Mouse (Mus musculus) neural tube, embryonic 15.5 days (tissue): ENCODE data around the gene Ly6g6e. TPM values are rescaled to one million over a fixed set of nuclear protein-coding genes. Genes with fewer than 3 reads are reported as not detected.

ENCODE experiments used
- ATAC-seq: fragments of 200-750 bp; cut with Nextera tagmentation; 2 replicates; pipeline ENCODE4 v1.8.0; 2017; ENCODE audit warnings: mild to moderate bottlenecking, moderate TSS enrichment, moderate library complexity; ENCODE audit not compliant: low FRiP score
- H3K27ac ChIP-seq: fragments of 300-500 bp; sonication (generic); replicated peaks from 2 replicates; pipeline ENCODE4 v1.5.1; 2015; ENCODE audit warnings: mild to moderate bottlenecking, inconsistent platforms
- H3K27me3 ChIP-seq: fragments of 300-500 bp; sonication (generic); replicated peaks from 2 replicates; pipeline ENCODE4 v1.6.1; 2015; ENCODE audit warnings: inconsistent platforms
- H3K36me3 ChIP-seq: fragments of 300-500 bp; sonication (generic); 2 replicates; pipeline ENCODE4 v1.6.1; 2015; ENCODE audit warnings: inconsistent platforms
- H3K4me1 ChIP-seq: fragments of 300-500 bp; sonication (generic); 2 replicates; pipeline ENCODE4 v1.6.1; 2015; ENCODE audit warnings: inconsistent platforms
- H3K4me2 ChIP-seq: fragments of 300-500 bp; sonication (generic); 2 replicates; pipeline ENCODE4 v1.6.1; 2015; ENCODE audit warnings: inconsistent platforms, mild to moderate bottlenecking, moderate library complexity
- H3K4me3 ChIP-seq: fragments of 300-500 bp; sonication (generic); replicated peaks from 2 replicates; pipeline ENCODE4 v1.5.1; 2015; ENCODE audit warnings: mild to moderate bottlenecking, inconsistent platforms
- H3K9ac ChIP-seq: fragments of 300-500 bp; sonication (generic); replicated peaks from 2 replicates; pipeline ENCODE4 v1.6.1; 2015; ENCODE audit warnings: mild to moderate bottlenecking, inconsistent platforms
- H3K9me3 ChIP-seq: fragments of 300-500 bp; sonication (generic); replicated peaks from 2 replicates; pipeline ENCODE4 v1.6.1; 2016; ENCODE audit warnings: inconsistent platforms
- WGBS: fragments of 180-500 bp; shearing (Covaris S2); methylation state at CpG from one replicate; pipeline ENCODE4 v1.1.7; 2015; ENCODE audit warnings: mixed read lengths; 5-methylcytosine and 5-hydroxymethylcytosine counted together
- polyA plus RNA-seq: library from polyadenylated mRNA; unstranded; fragments of >200 nt; fragmentation: Nextera tagmentation; extraction: Ambion mirVana; gene quantifications from 2 replicates; pipeline ENCODE4 v1.2.1, GENCODE M21; 2015

The Ly6g6e gene
- polyA plus RNA-seq, 1 experiment from 2014 or later = 0.65 TPM

GRCm38 (mm10) chr17:35064378-35064877, 12.3 kb upstream of the Ly6g6e start:
- Histone ChIP-seq H3K9ac (no peak overlapping the region), H3K4me3 (no peak overlapping the region), H3K27me3 (peaks cover 45% of the 10 kb centered on the region), H3K36me3 (peaks cover 16% of the 10 kb centered on the region), H3K4me1 (peaks cover 34% of the 10 kb centered on the region), H3K27ac (no peak overlapping the region), H3K9me3 (no peaks in the 10 kb centered on the region), H3K4me2 (peak overlapping the region; percentile 55)
- no peak for ATAC-seq
- WGBS = 32% methylated on average over 10 of the region's 10 CpGs

GRCm38 (mm10) chr17:35064951-35065947, 11.5 kb upstream of the Ly6g6e start, which contains the start of gene Ly6g6c:
Gene Ly6g6c (plus strand): TSS chr17:35065388.
- Histone ChIP-seq H3K27me3 (peaks cover 45% of the 10 kb centered on the region), H3K27ac (no peak within 1 kb of the TSS), H3K4me1 (peaks cover 27% of the 10 kb centered on the region), H3K9ac (no peak within 1 kb of the TSS), H3K4me2 (peak within 1 kb of the TSS; percentile 55), H3K36me3 (peaks cover 16% of the 10 kb centered on the region), H3K9me3 (no peaks in the 10 kb centered on the region), H3K4me3 (peak within 1 kb of the TSS; percentile 21)
- 1% methylated on average over 48 of the region's 48 CpGs for WGBS
- ATAC-seq = no peak

DNA sequence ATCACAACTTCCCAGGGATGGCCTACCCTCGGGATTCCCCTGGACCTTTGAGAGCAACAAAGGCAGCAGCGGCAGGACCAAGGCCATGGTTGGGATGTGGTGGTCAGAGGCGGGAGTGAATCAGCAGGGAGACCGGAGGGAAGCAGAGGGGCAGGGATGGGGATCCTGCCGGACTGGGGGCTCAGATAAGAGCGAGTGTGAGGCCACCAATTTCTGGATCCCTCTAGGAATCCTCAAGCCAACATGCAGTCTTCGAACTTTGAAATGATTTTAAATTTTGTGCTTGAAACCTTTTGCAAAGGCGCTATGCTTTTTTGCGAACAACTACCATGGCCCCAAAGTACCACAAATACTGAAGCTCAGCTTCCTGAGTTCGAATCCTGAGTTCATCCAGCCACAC, 10.6 kb upstream of the Ly6g6e start, which contains the start of gene Mpig6b:
Gene Mpig6b (minus strand): TSS at position 101 of the 400 bp plus-strand sequence.
- Histone ChIP-seq H3K4me2 (peak within 1 kb of the TSS; percentile 55), H3K4me3 (peak within 1 kb of the TSS; percentile 21), H3K27me3 (peaks cover 45% of the 10 kb centered on the region), H3K4me1 (peaks cover 19% of the 10 kb centered on the region), H3K9me3 (no peaks in the 10 kb centered on the region), H3K36me3 (peaks cover 10% of the 10 kb centered on the region), H3K9ac (no peak within 1 kb of the TSS), H3K27ac (no peak within 1 kb of the TSS)
- ATAC-seq = no peak
- 49% methylated on average over 10 of the region's 10 CpGs for WGBS

- Histone ChIP-seq H3K4me1 (peaks cover 16% of the 10 kb centered on the region), H3K4me3 (no peak overlapping the region), H3K4me2 (no peak overlapping the region), H3K9me3 (no peaks in the 10 kb centered on the region), H3K9ac (no peak overlapping the region), H3K36me3 (no peaks in the 10 kb centered on the region), H3K27ac (no peak overlapping the region), H3K27me3 (peaks cover 43% of the 10 kb centered on the region)
- WGBS = 87% methylated on average over 17 of the region's 17 CpGs
- ATAC-seq = no peak
Observed at GRCm38 (mm10) chr17:35068213-35068914, 8.3 kb upstream of the Ly6g6e start.

GRCm38 (mm10) chr17:35070556-35071229, 6.0 kb upstream of the Ly6g6e start:
- H3K4me2 ChIP-seq = no peak overlapping the region
- WGBS = 61% methylated on average over 6 of the region's 6 CpGs
- H3K36me3 ChIP-seq = no peaks in the 10 kb centered on the region
- H3K27ac ChIP-seq = no peak overlapping the region
- no peaks in the 10 kb centered on the region for H3K9me3 ChIP-seq
- H3K4me3 ChIP-seq = no peak overlapping the region
- H3K9ac ChIP-seq = no peak overlapping the region
- H3K27me3 ChIP-seq = peaks cover 22% of the 10 kb centered on the region
- peaks cover under 1% of the 10 kb centered on the region; the same call in 1 of the 2 replicates for H3K4me1 ChIP-seq
- no peak for ATAC-seq

DNA sequence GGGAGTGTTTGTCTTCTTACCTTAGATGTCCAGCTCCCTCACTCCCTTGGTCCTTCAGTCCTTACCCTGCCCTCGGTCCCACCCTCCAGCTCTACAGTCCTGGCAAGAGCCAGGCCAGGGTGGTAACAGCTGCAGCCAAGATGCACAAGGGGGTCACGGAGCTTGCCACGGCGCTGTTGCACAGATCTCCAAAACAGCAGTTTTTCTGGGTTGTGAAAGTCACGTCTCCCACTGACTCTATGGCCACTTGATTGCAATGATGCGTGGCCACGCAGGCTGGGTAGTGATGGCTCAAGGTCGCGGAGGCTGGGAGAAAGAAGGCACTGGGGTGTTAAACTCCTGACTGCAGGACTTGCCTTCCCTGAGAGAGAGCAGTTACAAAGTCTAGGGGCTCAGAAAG, 5.2 kb upstream of the Ly6g6e start:
- no peak for ATAC-seq
- Histone ChIP-seq H3K4me2 (no peak overlapping the region), H3K27me3 (peaks cover 14% of the 10 kb centered on the region), H3K9me3 (no peaks in the 10 kb centered on the region), H3K4me3 (no peak overlapping the region), H3K27ac (no peak overlapping the region), H3K4me1 (no peaks in the 10 kb centered on the region), H3K9ac (no peak overlapping the region), H3K36me3 (no peaks in the 10 kb centered on the region)
- WGBS = 80% methylated on average over 9 of the region's 9 CpGs

GRCm38 (mm10) chr17:35074097-35074496, 2.6 kb upstream of the Ly6g6e start:
- Histone ChIP-seq H3K4me1 (peaks cover 15% of the 10 kb centered on the region), H3K4me3 (no peak overlapping the region), H3K27me3 (no peaks in the 10 kb centered on the region), H3K9ac (no peak overlapping the region), H3K27ac (no peak overlapping the region), H3K9me3 (no peaks in the 10 kb centered on the region), H3K36me3 (no peaks in the 10 kb centered on the region), H3K4me2 (no peak overlapping the region)
- no peak for ATAC-seq
- WGBS = 40% methylated on average over 17 of the region's 17 CpGs

DNA sequence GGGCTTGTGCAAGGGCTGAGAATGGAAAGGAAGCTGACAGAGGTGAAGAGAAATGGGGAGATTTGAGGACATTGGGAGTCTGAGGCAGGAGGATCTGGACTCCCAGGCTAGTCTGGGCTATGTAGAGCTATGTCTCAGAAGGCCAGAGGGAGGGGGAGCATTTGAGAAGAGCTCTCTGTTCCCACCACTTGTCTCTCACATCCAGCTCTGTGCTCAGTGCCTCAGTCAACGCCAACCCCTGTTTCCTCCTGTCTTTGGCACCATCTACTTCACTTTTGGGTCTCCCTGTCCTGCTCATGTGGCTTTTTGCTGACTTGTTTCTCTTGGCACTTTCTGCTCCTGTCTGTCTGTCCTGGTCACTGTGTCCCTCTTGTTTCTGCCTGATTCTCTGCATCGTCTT, 583 bp downstream of the Ly6g6e start:
- peaks cover 15% of the 10 kb centered on the region for H3K4me1 ChIP-seq
- no peaks in the 10 kb centered on the region for H3K9me3 ChIP-seq
- 19% methylated on average over 2 of the region's 2 CpGs for WGBS
- H3K4me3 ChIP-seq = peak overlapping the region; percentile 21; the same call in 1 of the 2 replicates
- ATAC-seq = peak; percentile 22; the same call in 1 of the 2 replicates
- H3K4me2 ChIP-seq = peak overlapping the region; percentile 49
- 0 out of 2 replicates have a peak overlapping the region, but pooled peaks have one; percentile 14 for H3K9ac ChIP-seq
- H3K27me3 ChIP-seq = no peaks in the 10 kb centered on the region
- no peak overlapping the region for H3K27ac ChIP-seq
- H3K36me3 ChIP-seq = no peaks in the 10 kb centered on the region

DNA sequence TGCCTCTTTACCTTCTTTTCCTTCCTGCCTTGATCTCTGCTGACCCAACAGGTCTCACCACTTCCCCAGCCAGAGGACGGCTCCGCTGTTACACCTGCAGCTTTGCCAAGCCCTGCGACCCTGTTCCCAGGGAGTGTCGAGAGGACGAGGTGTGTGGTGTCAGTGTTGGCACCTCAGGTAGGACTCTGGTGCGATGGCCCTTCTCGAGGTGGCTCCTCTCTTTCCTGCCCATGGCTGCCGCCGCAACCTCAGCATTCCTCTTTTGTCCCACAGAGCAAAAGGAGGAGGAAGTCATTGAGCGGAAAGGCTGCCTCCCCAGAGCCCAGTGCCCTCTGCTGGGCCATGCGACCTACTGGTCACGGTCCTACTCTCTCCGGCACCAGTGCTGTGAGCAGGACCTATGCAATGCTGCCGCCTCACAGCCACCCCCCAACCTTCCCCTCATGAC, 1.1 kb downstream of the Ly6g6e start, which contains the start of gene Ly6g6d:
Gene Ly6g6d (minus strand): TSS at position 280 of the 448 bp plus-strand sequence.
- Histone ChIP-seq H3K9me3 (no peaks in the 10 kb centered on the region), H3K4me3 (peak within 1 kb of the TSS; percentile 21), H3K27me3 (no peaks in the 10 kb centered on the region), H3K9ac (0 out of 2 replicates have a peak within 1 kb of the TSS, but pooled peaks have one; percentile 14), H3K27ac (no peak within 1 kb of the TSS), H3K4me2 (peak within 1 kb of the TSS; percentile 49), H3K4me1 (peaks cover 15% of the 10 kb centered on the region), H3K36me3 (no peaks in the 10 kb centered on the region)
- ATAC-seq = peak; percentile 52; the same call in 1 of the 2 replicates
- 8% methylated on average over 14 of the region's 14 CpGs for WGBS

DNA sequence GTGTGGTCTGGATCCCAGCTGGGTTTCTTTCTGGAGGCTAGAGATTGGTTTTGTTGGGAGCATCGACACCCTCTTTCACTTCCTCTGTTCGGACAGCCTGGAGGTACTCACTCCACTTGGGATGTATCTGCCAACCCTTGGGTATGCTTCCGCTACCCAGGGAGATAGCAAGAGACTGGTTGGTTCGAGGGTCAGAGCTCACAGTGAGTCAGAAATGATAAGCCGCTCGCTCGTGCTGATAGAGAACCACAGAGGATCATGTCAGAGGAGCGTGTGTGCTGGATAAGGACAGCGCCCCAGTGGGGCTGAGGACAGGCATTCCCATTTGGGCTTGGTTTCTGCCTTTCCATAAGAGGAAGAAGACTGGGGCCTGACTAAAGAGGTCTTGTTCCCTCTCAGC, 3.1 kb downstream of the Ly6g6e start:
- no peak for ATAC-seq
- peaks cover 15% of the 10 kb centered on the region for H3K4me1 ChIP-seq
- H3K9me3 ChIP-seq = no peaks in the 10 kb centered on the region
- H3K27me3 ChIP-seq = no peaks in the 10 kb centered on the region
- no peak overlapping the region for H3K4me3 ChIP-seq
- H3K27ac ChIP-seq = no peak overlapping the region
- no peaks in the 10 kb centered on the region for H3K36me3 ChIP-seq
- no peak overlapping the region for H3K9ac ChIP-seq
- no peak overlapping the region for H3K4me2 ChIP-seq
- WGBS = 71% methylated on average over 9 of the region's 9 CpGs

- Histone ChIP-seq H3K36me3 (no peaks in the 10 kb centered on the region), H3K4me2 (no peak overlapping the region), H3K9ac (no peak overlapping the region), H3K27me3 (no peaks in the 10 kb centered on the region), H3K4me1 (peaks cover 15% of the 10 kb centered on the region), H3K4me3 (no peak overlapping the region), H3K27ac (no peak overlapping the region), H3K9me3 (no peaks in the 10 kb centered on the region)
- ATAC-seq = no peak
- 64% methylated on average over 6 of the region's 6 CpGs for WGBS
Observed at GRCm38 (mm10) chr17:35080248-35080647, 3.5 kb downstream of the Ly6g6e start.
